Mouse (Mus musculus): ENCODE measurements around the gene Loxl1. TPM values are rescaled to one million over a fixed set of nuclear protein-coding genes. Genes with fewer than 3 reads are reported as not detected.

The Loxl1 gene
- polyA plus RNA-seq, 1 experiment: 5.1 TPM

- Histone ChIP-seq H3K36me3 (ENCODE audit: control insufficient read depth, insufficient read depth) (no peaks in the 10 kb centered on the region), H3K79me3 (ENCODE audit: low read depth) (no peaks in the 10 kb centered on the region), H3K27me3 (ENCODE audit: control insufficient read depth, insufficient read depth, insufficient read length) (no peaks in the 10 kb centered on the region), H3K4me3 (ENCODE audit: insufficient read depth, poor library complexity, severe bottlenecking) (no peak overlapping the region), H3ac (ENCODE audit: control insufficient read depth, insufficient read length, low read depth) (no peak overlapping the region), H3K79me2 (ENCODE audit: control insufficient read depth, insufficient read depth) (no peaks in the 10 kb centered on the region)
- TF ChIP-seq FOSL1 (IDR thresholded peaks at IDR 0.05; ENCODE audit: insufficient read depth, low read length, poor library complexity, severe bottlenecking): no peak
- no peak for TF ChIP-seq USF1 (IDR thresholded peaks at IDR 0.05; ENCODE audit: low read depth)
- no peak for TF ChIP-seq MYOD1 (IDR thresholded peaks at IDR 0.05; ENCODE audit: control insufficient read depth, insufficient read length, low read depth)
- TF ChIP-seq CEBPB (IDR thresholded peaks at IDR 0.05; ENCODE audit: low read depth): no peak
- no peak for TF ChIP-seq MAX (IDR thresholded peaks at IDR 0.05)
- no peak for TF ChIP-seq MYOG (IDR thresholded peaks at IDR 0.05; ENCODE audit: control insufficient read depth, extremely low read depth, insufficient read length)
- TF ChIP-seq CTCF (IDR thresholded peaks at IDR 0.05; ENCODE audit: control insufficient read depth, insufficient read depth, insufficient read length): no peak
Measured at GRCm38 (mm10) chr9:58347795-58348194, 34.8 kb upstream of the Loxl1 start.

GRCm38 (mm10) chr9:58346498-58346897, 33.5 kb upstream of the Loxl1 start:
- H3K36me3 ChIP-seq (ENCODE audit: control insufficient read depth, insufficient read depth): no peaks in the 10 kb centered on the region
- no peaks in the 10 kb centered on the region for H3K79me3 ChIP-seq (ENCODE audit: low read depth)
- no peak overlapping the region for H3K4me3 ChIP-seq (ENCODE audit: insufficient read depth, poor library complexity, severe bottlenecking)
- no peaks in the 10 kb centered on the region for H3K79me2 ChIP-seq (ENCODE audit: control insufficient read depth, insufficient read depth)
- no peak overlapping the region for H3ac ChIP-seq (ENCODE audit: control insufficient read depth, insufficient read length, low read depth)
- TF ChIP-seq CTCF (IDR thresholded peaks at IDR 0.05; ENCODE audit: control insufficient read depth, insufficient read depth, insufficient read length): no peak
- TF ChIP-seq MAX (IDR thresholded peaks at IDR 0.05): no peak
- TF ChIP-seq FOSL1 (IDR thresholded peaks at IDR 0.05; ENCODE audit: insufficient read depth, low read length, poor library complexity, severe bottlenecking): no peak
- no peak for TF ChIP-seq USF1 (IDR thresholded peaks at IDR 0.05; ENCODE audit: low read depth)
- no peak for TF ChIP-seq MYOG (IDR thresholded peaks at IDR 0.05; ENCODE audit: control insufficient read depth, extremely low read depth, insufficient read length)
- no peak for TF ChIP-seq MYOD1 (IDR thresholded peaks at IDR 0.05; ENCODE audit: control insufficient read depth, insufficient read length, low read depth)
- no peak for TF ChIP-seq CEBPB (IDR thresholded peaks at IDR 0.05; ENCODE audit: low read depth)
- H3K27me3 ChIP-seq (ENCODE audit: control insufficient read depth, insufficient read depth, insufficient read length): no peaks in the 10 kb centered on the region

GRCm38 (mm10) chr9:58345963-58346362, 33.0 kb upstream of the Loxl1 start:
- Histone ChIP-seq H3K36me3 (ENCODE audit: control insufficient read depth, insufficient read depth) (no peaks in the 10 kb centered on the region), H3K79me2 (ENCODE audit: control insufficient read depth, insufficient read depth) (no peaks in the 10 kb centered on the region), H3K4me3 (ENCODE audit: insufficient read depth, poor library complexity, severe bottlenecking) (no peak overlapping the region), H3K27me3 (ENCODE audit: control insufficient read depth, insufficient read depth, insufficient read length) (no peaks in the 10 kb centered on the region), H3K79me3 (ENCODE audit: low read depth) (no peaks in the 10 kb centered on the region), H3ac (ENCODE audit: control insufficient read depth, insufficient read length, low read depth) (no peak overlapping the region)
- TF ChIP-seq MAX (IDR thresholded peaks at IDR 0.05) (no peak), CTCF (IDR thresholded peaks at IDR 0.05; ENCODE audit: control insufficient read depth, insufficient read depth, insufficient read length) (no peak), USF1 (IDR thresholded peaks at IDR 0.05; ENCODE audit: low read depth) (no peak), MYOD1 (IDR thresholded peaks at IDR 0.05; ENCODE audit: control insufficient read depth, insufficient read length, low read depth) (no peak), MYOG (IDR thresholded peaks at IDR 0.05; ENCODE audit: control insufficient read depth, extremely low read depth, insufficient read length) (no peak), FOSL1 (IDR thresholded peaks at IDR 0.05; ENCODE audit: insufficient read depth, low read length, poor library complexity, severe bottlenecking) (no peak), CEBPB (IDR thresholded peaks at IDR 0.05; ENCODE audit: low read depth) (no peak)

GRCm38 (mm10) chr9:58341795-58342194, 28.8 kb upstream of the Loxl1 start:
- no peak for TF ChIP-seq FOSL1 (IDR thresholded peaks at IDR 0.05; ENCODE audit: insufficient read depth, low read length, poor library complexity, severe bottlenecking)
- no peak for TF ChIP-seq MYOD1 (IDR thresholded peaks at IDR 0.05; ENCODE audit: control insufficient read depth, insufficient read length, low read depth)
- no peak for TF ChIP-seq MYOG (IDR thresholded peaks at IDR 0.05; ENCODE audit: control insufficient read depth, extremely low read depth, insufficient read length)
- TF ChIP-seq MAX (IDR thresholded peaks at IDR 0.05): no peak
- TF ChIP-seq CTCF (IDR thresholded peaks at IDR 0.05; ENCODE audit: control insufficient read depth, insufficient read depth, insufficient read length): no peak
- TF ChIP-seq USF1 (IDR thresholded peaks at IDR 0.05; ENCODE audit: low read depth): no peak
- H3K36me3 ChIP-seq (ENCODE audit: control insufficient read depth, insufficient read depth): no peaks in the 10 kb centered on the region
- H3K79me3 ChIP-seq (ENCODE audit: low read depth): no peaks in the 10 kb centered on the region

GRCm38 (mm10) chr9:58336650-58337281, 23.8 kb upstream of the Loxl1 start:
- Histone ChIP-seq H3K36me3 (ENCODE audit: control insufficient read depth, insufficient read depth) (no peaks in the 10 kb centered on the region), H3K4me3 (ENCODE audit: insufficient read depth, poor library complexity, severe bottlenecking) (no peak overlapping the region), H3ac (ENCODE audit: control insufficient read depth, insufficient read length, low read depth) (no peak overlapping the region), H3K79me2 (ENCODE audit: control insufficient read depth, insufficient read depth) (no peaks in the 10 kb centered on the region), H3K79me3 (ENCODE audit: low read depth) (no peaks in the 10 kb centered on the region), H3K27me3 (ENCODE audit: control insufficient read depth, insufficient read depth, insufficient read length) (no peaks in the 10 kb centered on the region)
- TF ChIP-seq MYOG (IDR thresholded peaks at IDR 0.05; ENCODE audit: control insufficient read depth, extremely low read depth, insufficient read length) (no peak), MAX (IDR thresholded peaks at IDR 0.05) (no peak), FOSL1 (IDR thresholded peaks at IDR 0.05; ENCODE audit: insufficient read depth, low read length, poor library complexity, severe bottlenecking) (no peak), USF1 (IDR thresholded peaks at IDR 0.05; ENCODE audit: low read depth) (no peak), CEBPB (IDR thresholded peaks at IDR 0.05; ENCODE audit: low read depth) (no peak), MYOD1 (IDR thresholded peaks at IDR 0.05; ENCODE audit: control insufficient read depth, insufficient read length, low read depth) (no peak), CTCF (IDR thresholded peaks at IDR 0.05; ENCODE audit: control insufficient read depth, insufficient read depth, insufficient read length) (no peak)

More at GRCm38 (mm10) chr9:58341795-58342194, 28.8 kb upstream of the Loxl1 start:
- H3ac ChIP-seq (ENCODE audit: control insufficient read depth, insufficient read length, low read depth): no peak overlapping the region
- H3K79me2 ChIP-seq (ENCODE audit: control insufficient read depth, insufficient read depth): no peaks in the 10 kb centered on the region
- no peaks in the 10 kb centered on the region for H3K27me3 ChIP-seq (ENCODE audit: control insufficient read depth, insufficient read depth, insufficient read length)
- no peak overlapping the region for H3K4me3 ChIP-seq (ENCODE audit: insufficient read depth, poor library complexity, severe bottlenecking)
